Mouse (Mus musculus): ENCODE measurements at regions not wholly inside any gene's neighbourhood (a gene's known extent, or its start where the extent isn't known, plus 50 kb on each side); places are given as distances from the start of the nearest gene placed in this dataset.

DNA sequence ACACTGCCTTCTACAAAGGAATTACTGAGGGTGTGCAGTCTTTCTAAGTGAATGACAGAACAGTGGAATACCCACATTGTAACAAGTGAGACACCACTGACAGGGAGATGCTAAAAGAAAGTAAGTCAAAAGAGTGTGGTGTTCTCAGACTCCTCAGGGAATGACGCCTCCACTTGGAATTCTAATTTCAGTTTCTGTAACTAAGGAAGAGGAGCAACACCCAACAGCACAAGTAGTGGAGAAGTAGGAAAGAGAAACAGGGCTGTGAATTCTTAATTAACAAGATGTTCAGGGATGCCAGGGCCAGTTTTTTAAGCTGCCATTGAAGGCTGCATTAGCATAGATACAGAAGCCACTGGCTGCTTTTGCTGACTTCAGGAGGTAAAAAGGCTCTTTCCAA lies 81.4 kb downstream of the Fscb start:
- Histone ChIP-seq H3K4me1 (no peaks in the 10 kb centered on the region), H3K27ac (no peak overlapping the region), H3K4me2 (no peak overlapping the region), H3K4me3 (no peak overlapping the region), H3K27me3 (no peaks in the 10 kb centered on the region), H3K9ac (no peak overlapping the region), H3K9me3 (no peaks in the 10 kb centered on the region), H3K36me3 (no peaks in the 10 kb centered on the region)
- no peak for ATAC-seq (ENCODE audit: insufficient number of reproducible peaks, insufficient read depth, low FRiP score, low TSS enrichment, low read depth)
- WGBS, result 69% methylated on average over 1 of the region's 1 CpGs

GRCm38 (mm10) chr12:64389766-64390445 lies 84.6 kb downstream of the Fscb start:
- no peaks in the 10 kb centered on the region for H3K36me3 ChIP-seq
- no peaks in the 10 kb centered on the region for H3K4me1 ChIP-seq
- 0 out of 2 replicates have a peak, but pooled peaks have one; percentile 59 for ATAC-seq (ENCODE audit: insufficient number of reproducible peaks, insufficient read depth, low FRiP score, low TSS enrichment, low read depth)
- WGBS, result 81% methylated on average over 9 of the region's 9 CpGs
- no peaks in the 10 kb centered on the region for H3K9me3 ChIP-seq
- H3K27me3 ChIP-seq, result no peaks in the 10 kb centered on the region
- H3K9ac ChIP-seq, result no peak overlapping the region
- H3K4me2 ChIP-seq, result no peak overlapping the region
- H3K27ac ChIP-seq, result no peak overlapping the region
- no peak overlapping the region for H3K4me3 ChIP-seq

DNA sequence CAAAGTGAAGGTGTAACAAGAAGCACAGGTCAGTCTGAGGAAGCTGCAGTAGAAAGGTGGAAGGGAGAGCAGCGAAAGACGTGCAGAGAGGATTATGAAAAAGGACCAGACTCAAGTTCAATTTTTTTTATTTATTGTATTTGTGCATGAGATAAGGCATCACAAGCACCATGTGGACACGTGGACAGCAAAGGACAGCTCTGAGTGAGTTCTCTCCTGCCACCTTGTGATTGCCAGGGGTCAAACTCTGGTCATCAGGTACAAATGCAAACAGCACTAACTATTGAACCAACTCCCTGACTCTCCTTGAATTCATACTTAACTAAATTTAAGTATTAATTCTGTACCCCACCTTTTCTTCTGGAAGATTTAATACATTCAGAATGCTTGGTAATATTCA lies 109.5 kb downstream of the Fscb start:
- Histone ChIP-seq H3K9ac (no peak overlapping the region), H3K36me3 (no peaks in the 10 kb centered on the region), H3K4me2 (no peak overlapping the region), H3K27me3 (no peaks in the 10 kb centered on the region), H3K4me3 (no peak overlapping the region), H3K27ac (no peak overlapping the region), H3K9me3 (no peaks in the 10 kb centered on the region), H3K4me1 (no peaks in the 10 kb centered on the region)
- no peak for ATAC-seq (ENCODE audit: insufficient number of reproducible peaks, insufficient read depth, low FRiP score, low TSS enrichment, low read depth)
- 71% methylated on average over 3 of the region's 3 CpGs for WGBS

- no peak for ATAC-seq (ENCODE audit: insufficient number of reproducible peaks, insufficient read depth, low FRiP score, low TSS enrichment, low read depth)
- Histone ChIP-seq H3K27ac (no peak overlapping the region), H3K4me3 (no peak overlapping the region), H3K9ac (no peak overlapping the region), H3K36me3 (no peaks in the 10 kb centered on the region), H3K4me1 (no peaks in the 10 kb centered on the region), H3K9me3 (no peaks in the 10 kb centered on the region), H3K27me3 (no peaks in the 10 kb centered on the region), H3K4me2 (no peak overlapping the region)
- 59% methylated on average over 2 of the region's 2 CpGs for WGBS
Observed at GRCm38 (mm10) chr12:64361592-64362116, 112.8 kb downstream of the Fscb start.

DNA sequence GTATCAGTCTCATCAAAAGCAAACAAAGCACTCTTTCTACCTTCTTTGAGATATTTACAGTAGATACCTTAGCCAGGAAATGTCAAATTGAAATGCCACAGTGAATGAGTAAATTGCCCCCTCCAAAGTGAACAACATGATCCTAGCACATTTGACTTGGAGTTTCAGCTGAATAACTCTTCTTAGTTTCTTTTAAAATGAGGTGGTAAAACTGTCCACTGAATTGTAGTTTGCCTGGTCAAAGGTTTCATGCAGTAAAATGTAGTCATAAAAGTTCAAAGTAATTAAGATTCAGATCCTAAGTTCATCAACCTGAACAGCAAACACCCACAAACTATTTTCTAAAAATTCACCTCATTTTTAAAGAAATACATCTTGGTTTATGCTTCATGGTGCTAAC lies 113.8 kb downstream of the Fscb start:
- Histone ChIP-seq H3K9me3 (no peaks in the 10 kb centered on the region), H3K27ac (no peak overlapping the region), H3K27me3 (no peaks in the 10 kb centered on the region), H3K4me1 (no peaks in the 10 kb centered on the region), H3K36me3 (no peaks in the 10 kb centered on the region), H3K9ac (no peak overlapping the region), H3K4me3 (no peak overlapping the region), H3K4me2 (no peak overlapping the region)
- no peak for ATAC-seq (ENCODE audit: insufficient number of reproducible peaks, insufficient read depth, low FRiP score, low TSS enrichment, low read depth)

DNA sequence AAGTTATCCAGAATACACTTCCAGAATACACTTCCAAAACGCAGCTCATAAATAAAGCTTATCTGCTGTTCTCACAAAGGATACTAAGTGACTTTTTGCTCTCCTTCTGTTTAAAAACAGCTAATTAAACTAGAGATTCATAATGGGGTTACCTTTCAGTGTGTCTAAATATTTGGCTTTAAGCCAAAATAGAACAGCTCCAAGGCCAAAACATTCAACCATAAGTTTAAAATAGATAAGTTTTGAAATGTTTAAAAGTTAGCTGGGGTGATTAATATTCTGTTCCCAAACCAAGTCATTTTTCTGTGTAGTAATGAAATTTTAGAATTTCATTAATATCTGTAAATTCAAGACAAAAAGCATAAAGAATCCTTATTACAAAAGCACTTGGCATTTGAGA lies 130.7 kb downstream of the Fscb start:
- Histone ChIP-seq H3K9ac (no peak overlapping the region), H3K36me3 (no peaks in the 10 kb centered on the region), H3K4me3 (no peak overlapping the region), H3K27me3 (no peaks in the 10 kb centered on the region), H3K27ac (no peak overlapping the region), H3K4me1 (no peaks in the 10 kb centered on the region), H3K4me2 (no peak overlapping the region), H3K9me3 (0 out of 2 replicates have a peak, but pooled peaks cover 3% of the 10 kb centered on the region)
- no peak for ATAC-seq (ENCODE audit: insufficient number of reproducible peaks, insufficient read depth, low FRiP score, low TSS enrichment, low read depth)
- WGBS, result 83% methylated on average over 1 of the region's 1 CpGs

DNA sequence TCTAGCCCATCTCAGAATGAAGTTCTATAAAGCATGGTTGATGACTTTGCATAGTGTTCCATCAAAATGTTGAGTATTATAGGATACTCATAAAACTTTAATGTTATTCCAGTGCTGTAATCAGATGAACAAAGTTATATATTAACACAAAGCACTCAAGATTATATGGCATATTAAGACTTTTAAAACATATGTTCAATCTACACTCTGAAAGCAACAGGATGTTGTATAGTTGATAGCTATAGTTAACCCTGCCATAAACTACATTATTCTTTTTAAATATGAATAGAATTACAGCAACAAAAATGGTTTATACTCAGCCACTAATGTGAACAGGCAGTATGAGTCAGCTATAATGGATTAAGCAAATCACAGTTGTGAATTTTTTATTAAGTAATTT lies 139.3 kb downstream of the Fscb start:
- H3K9ac ChIP-seq, result no peak overlapping the region
- ATAC-seq (ENCODE audit: insufficient number of reproducible peaks, insufficient read depth, low FRiP score, low TSS enrichment, low read depth), result no peak
- H3K27me3 ChIP-seq, result no peaks in the 10 kb centered on the region
- H3K4me1 ChIP-seq, result no peaks in the 10 kb centered on the region
- H3K4me3 ChIP-seq, result no peak overlapping the region
- no peak overlapping the region for H3K27ac ChIP-seq
- H3K4me2 ChIP-seq, result no peak overlapping the region
- H3K36me3 ChIP-seq, result no peaks in the 10 kb centered on the region
- no peaks in the 10 kb centered on the region for H3K9me3 ChIP-seq
